Mouse (Mus musculus): ENCODE data around the gene Tekt3. TPM values are rescaled to one million over a fixed set of nuclear protein-coding genes. Genes with fewer than 3 reads are reported as not detected.

Tekt3 gene
- polyA plus RNA-seq, 1 experiment, result not detected

DNA sequence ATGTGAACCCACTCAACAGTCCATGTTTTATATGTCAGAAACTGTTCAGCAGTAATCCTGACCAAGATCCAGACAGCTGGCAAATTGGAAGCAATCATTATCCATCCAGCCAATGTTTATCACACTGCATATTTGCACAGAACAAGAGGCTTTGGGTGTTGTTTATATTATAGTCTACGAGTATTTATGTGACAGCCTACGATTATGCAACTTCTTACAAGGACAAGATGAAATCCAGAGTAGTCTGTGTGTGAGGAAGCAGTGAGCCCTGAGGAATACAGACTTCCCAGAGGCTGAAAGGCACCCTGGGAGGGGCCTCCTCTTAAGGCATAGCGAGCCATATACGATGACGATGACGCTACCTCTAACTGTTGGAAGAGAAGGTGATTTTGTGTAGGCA lies 36.0 kb upstream of the Tekt3 start:
- Histone ChIP-seq H3K27me3 (ENCODE audit: control insufficient read depth, insufficient read depth, low read length) (no peaks in the 10 kb centered on the region), H3K27ac (ENCODE audit: insufficient read depth, low read depth, low read length) (peak overlapping the region; percentile 42), H3K36me3 (ENCODE audit: control insufficient read depth, insufficient read depth, low read length) (no peaks in the 10 kb centered on the region), H3K4me3 (ENCODE audit: low read depth, low read length) (no peak overlapping the region), H3K4me1 (ENCODE audit: control insufficient read depth, insufficient read depth, insufficient read length, low read length) (peaks cover 19% of the 10 kb centered on the region)
- 62% methylated on average over 6 of the region's 6 CpGs for WGBS
- TF ChIP-seq CTCF (IDR thresholded peaks at IDR 0.05; ENCODE audit: extremely low read depth, insufficient read length, insufficient replicate concordance, low read depth, low read length) (no peak), POLR2A (IDR thresholded peaks at IDR 0.05; ENCODE audit: low read depth, low read length) (no peak)

DNA sequence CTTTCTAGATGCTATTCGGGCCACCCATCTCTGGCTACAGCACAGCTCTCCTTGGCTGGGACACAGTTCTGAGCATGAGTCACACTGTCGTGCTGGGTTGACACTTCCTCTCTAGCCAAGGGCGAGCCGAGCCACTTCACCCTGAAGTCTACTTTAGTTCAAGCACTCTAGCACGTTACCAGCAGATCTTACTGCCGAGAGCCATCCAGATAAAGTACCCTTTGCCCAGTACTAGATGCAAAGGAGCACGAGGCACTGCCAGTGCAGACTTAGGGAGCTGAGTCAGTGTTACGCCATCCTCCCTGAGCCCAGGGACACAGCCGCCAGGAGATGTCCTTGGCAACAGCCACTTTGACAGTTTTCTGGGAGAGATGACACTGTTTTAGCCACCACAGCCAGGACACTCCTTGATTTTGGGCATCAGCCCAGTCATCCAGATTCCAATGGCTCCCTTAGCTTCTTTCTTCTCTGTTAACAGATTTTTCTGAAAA lies 34.8 kb upstream of the Tekt3 start:
- no peak overlapping the region for H3K4me3 ChIP-seq (ENCODE audit: low read depth, low read length)
- H3K36me3 ChIP-seq (ENCODE audit: control insufficient read depth, insufficient read depth, low read length), result no peaks in the 10 kb centered on the region
- WGBS, result 32% methylated on average over 9 of the region's 9 CpGs
- H3K27ac ChIP-seq (ENCODE audit: insufficient read depth, low read depth, low read length), result peak overlapping the region; percentile 42
- no peak for TF ChIP-seq CTCF (IDR thresholded peaks at IDR 0.05; ENCODE audit: extremely low read depth, insufficient read length, insufficient replicate concordance, low read depth, low read length)
- no peak for TF ChIP-seq POLR2A (IDR thresholded peaks at IDR 0.05; ENCODE audit: low read depth, low read length)
- peaks cover 19% of the 10 kb centered on the region for H3K4me1 ChIP-seq (ENCODE audit: control insufficient read depth, insufficient read depth, insufficient read length, low read length)
- H3K27me3 ChIP-seq (ENCODE audit: control insufficient read depth, insufficient read depth, low read length), result no peaks in the 10 kb centered on the region

DNA sequence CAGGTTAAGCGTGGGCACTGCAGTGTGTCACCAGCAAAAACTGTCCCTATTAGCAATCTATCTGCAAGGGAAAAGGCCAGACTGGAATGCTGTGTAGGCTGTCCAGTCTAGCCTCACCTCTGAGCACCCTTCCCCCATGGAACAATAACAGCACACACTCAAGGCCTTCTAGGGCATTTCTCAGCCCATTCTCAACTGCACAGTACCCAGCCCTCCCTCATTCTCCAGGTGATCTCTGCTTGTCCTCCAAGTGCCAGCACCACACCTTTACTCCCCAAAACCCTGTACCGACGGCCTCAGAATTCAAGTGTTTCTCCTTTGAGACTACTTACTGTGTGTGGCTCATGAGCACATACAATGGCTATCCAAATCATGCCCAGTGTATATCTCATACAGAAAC lies 33.3 kb upstream of the Tekt3 start:
- no peak overlapping the region for H3K27ac ChIP-seq (ENCODE audit: insufficient read depth, low read depth, low read length)
- no peaks in the 10 kb centered on the region for H3K27me3 ChIP-seq (ENCODE audit: control insufficient read depth, insufficient read depth, low read length)
- 90% methylated on average over 3 of the region's 3 CpGs for WGBS
- H3K4me3 ChIP-seq (ENCODE audit: low read depth, low read length), result no peak overlapping the region
- peaks cover 19% of the 10 kb centered on the region for H3K4me1 ChIP-seq (ENCODE audit: control insufficient read depth, insufficient read depth, insufficient read length, low read length)
- TF ChIP-seq CTCF (IDR thresholded peaks at IDR 0.05; ENCODE audit: extremely low read depth, insufficient read length, insufficient replicate concordance, low read depth, low read length), result no peak
- no peak for TF ChIP-seq POLR2A (IDR thresholded peaks at IDR 0.05; ENCODE audit: low read depth, low read length)
- H3K36me3 ChIP-seq (ENCODE audit: control insufficient read depth, insufficient read depth, low read length), result no peaks in the 10 kb centered on the region

DNA sequence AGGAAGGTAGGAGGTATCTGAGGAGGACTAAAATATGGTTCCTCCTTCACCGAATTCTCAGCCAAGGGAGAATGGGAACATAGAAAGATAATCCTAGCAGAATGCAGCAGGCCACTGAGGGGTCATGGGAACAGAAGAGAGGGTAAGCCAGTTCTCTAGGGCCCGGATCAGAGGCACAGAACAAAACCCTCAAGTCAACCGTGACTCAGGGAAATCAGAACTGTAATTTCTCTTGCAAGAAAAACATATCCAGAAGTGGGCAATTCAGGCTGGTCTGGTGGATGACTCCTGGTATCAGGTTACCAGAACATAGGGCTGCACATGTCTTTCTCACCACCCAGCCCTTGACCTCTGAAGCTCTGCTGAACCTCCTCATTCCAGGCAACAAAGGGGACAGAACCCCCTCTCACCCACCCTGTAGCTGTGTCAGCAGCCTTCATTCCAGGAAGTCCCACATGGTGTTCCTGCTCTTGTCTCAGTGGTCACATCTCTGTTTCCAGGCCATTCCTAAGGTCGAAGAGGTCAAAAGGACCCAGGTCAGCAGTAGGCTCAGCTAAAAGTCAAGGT lies 32.2 kb upstream of the Tekt3 start:
- Histone ChIP-seq H3K27ac (ENCODE audit: insufficient read depth, low read depth, low read length) (no peak overlapping the region), H3K36me3 (ENCODE audit: control insufficient read depth, insufficient read depth, low read length) (no peaks in the 10 kb centered on the region), H3K4me1 (ENCODE audit: control insufficient read depth, insufficient read depth, insufficient read length, low read length) (peaks cover 13% of the 10 kb centered on the region), H3K27me3 (ENCODE audit: control insufficient read depth, insufficient read depth, low read length) (no peaks in the 10 kb centered on the region), H3K4me3 (ENCODE audit: low read depth, low read length) (no peak overlapping the region)
- WGBS, result 79% methylated on average over 4 of the region's 4 CpGs
- TF ChIP-seq POLR2A (IDR thresholded peaks at IDR 0.05; ENCODE audit: low read depth, low read length) (no peak), CTCF (IDR thresholded peaks at IDR 0.05; ENCODE audit: extremely low read depth, insufficient read length, insufficient replicate concordance, low read depth, low read length) (no peak)

DNA sequence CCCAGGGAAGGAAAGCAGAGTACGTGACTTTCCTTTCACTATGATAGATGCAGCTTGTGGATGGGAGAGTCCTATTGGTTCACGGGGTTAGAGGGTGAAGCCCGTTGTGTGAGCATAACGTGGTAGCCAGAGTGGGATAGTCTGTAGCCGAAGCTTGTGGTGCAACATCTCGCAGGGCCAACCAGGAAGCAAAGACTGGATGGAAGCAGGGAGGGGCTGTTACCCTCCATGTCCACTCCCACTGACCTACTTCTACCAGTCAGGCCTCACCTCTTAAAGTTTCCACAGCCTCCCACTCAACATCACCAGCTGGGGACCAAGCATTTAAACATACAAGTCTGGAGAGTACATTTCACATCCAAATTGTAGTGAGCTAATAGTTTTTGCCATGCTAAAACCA lies 31.7 kb upstream of the Tekt3 start:
- Histone ChIP-seq H3K4me1 (ENCODE audit: control insufficient read depth, insufficient read depth, insufficient read length, low read length) (peaks cover 10% of the 10 kb centered on the region; the same call in 1 of the 2 replicates), H3K27me3 (ENCODE audit: control insufficient read depth, insufficient read depth, low read length) (no peaks in the 10 kb centered on the region), H3K27ac (ENCODE audit: insufficient read depth, low read depth, low read length) (no peak overlapping the region), H3K4me3 (ENCODE audit: low read depth, low read length) (no peak overlapping the region), H3K36me3 (ENCODE audit: control insufficient read depth, insufficient read depth, low read length) (no peaks in the 10 kb centered on the region)
- no peak for TF ChIP-seq CTCF (IDR thresholded peaks at IDR 0.05; ENCODE audit: extremely low read depth, insufficient read length, insufficient replicate concordance, low read depth, low read length)
- TF ChIP-seq POLR2A (IDR thresholded peaks at IDR 0.05; ENCODE audit: low read depth, low read length), result no peak
- 75% methylated on average over 6 of the region's 6 CpGs for WGBS

DNA sequence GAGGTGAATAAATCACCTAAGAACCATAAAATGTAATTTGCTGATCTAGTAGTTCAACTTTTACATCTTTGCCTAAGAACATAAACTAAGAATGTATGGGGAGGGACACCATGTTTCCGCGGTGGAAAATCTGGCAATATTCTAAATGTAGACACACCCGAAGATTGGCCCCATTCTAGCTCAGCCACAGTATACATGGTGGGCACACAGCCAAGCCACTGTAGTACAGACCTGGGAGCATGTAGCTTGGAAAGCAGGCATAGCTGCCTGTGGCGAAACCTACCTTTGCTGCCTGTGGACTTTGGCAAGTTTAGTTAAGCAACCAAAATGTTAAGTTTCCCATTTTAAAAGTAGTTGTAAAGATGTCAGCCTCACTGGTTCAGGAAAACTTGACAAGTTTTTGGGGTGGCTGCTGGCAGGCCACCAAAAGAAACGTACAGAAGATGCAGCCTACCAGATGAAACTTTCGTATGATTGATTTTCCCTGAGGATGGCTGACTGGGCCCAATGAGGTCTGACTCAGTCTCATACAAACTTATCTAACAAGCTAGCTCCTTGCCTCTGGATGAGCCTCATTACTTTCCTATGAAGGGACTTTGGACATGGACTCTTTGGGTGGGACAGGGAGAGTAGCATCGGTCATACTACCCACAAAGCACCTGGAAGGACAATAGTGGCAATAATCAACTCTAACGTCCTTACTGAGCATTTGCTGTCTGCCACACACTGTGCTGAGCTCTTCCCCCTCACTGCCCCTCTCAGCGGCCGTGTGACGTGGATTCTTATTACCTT lies 25.8 kb upstream of the Tekt3 start:
- Histone ChIP-seq H3K36me3 (ENCODE audit: control insufficient read depth, insufficient read depth, low read length) (no peaks in the 10 kb centered on the region), H3K27ac (ENCODE audit: insufficient read depth, low read depth, low read length) (peak overlapping the region; percentile 82), H3K4me3 (ENCODE audit: low read depth, low read length) (no peak overlapping the region), H3K4me1 (ENCODE audit: control insufficient read depth, insufficient read depth, insufficient read length, low read length) (peaks cover 32% of the 10 kb centered on the region), H3K27me3 (ENCODE audit: control insufficient read depth, insufficient read depth, low read length) (no peaks in the 10 kb centered on the region)
- WGBS, result 35% methylated on average over 11 of the region's 11 CpGs
- TF ChIP-seq POLR2A (IDR thresholded peaks at IDR 0.05; ENCODE audit: low read depth, low read length), result no peak
- TF ChIP-seq CTCF (IDR thresholded peaks at IDR 0.05; ENCODE audit: extremely low read depth, insufficient read length, insufficient replicate concordance, low read depth, low read length), result no peak

DNA sequence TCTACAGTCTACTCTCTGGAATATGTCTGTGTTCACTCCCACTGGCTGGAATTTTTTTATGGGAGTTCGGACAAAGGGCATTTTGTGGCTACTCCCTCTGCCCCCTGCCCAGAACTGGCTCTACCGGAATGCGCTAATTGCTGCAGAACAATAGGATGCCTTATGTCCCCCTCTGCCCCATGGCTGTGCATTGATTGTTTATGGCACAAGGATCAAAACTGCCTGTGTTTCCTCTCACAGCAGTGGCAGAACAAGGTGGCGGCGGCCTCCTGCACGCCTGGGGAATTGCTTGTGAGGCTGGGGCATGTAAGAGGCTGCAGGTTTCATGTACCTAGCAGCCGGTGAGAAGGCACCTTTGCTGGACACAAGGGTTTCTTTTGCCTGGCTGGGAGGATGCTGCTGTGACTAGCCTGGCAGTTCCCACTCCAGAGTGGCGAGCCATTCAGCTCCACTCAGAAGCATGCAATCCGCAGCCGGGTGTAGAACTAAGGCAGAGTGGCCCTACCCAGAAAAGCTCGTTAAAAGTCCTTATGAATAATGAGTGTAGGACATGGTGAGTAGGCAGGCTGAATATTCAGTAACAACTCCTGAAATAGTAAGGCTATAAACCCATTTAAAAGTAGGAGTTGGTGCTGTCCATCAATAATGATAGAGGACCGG lies 21.3 kb upstream of the Tekt3 start:
- H3K27ac ChIP-seq (ENCODE audit: insufficient read depth, low read depth, low read length), result peak overlapping the region; percentile 25
- no peaks in the 10 kb centered on the region for H3K36me3 ChIP-seq (ENCODE audit: control insufficient read depth, insufficient read depth, low read length)
- H3K4me1 ChIP-seq (ENCODE audit: control insufficient read depth, insufficient read depth, insufficient read length, low read length), result peaks cover 39% of the 10 kb centered on the region
- H3K4me3 ChIP-seq (ENCODE audit: low read depth, low read length), result no peak overlapping the region
- no peak for TF ChIP-seq CTCF (IDR thresholded peaks at IDR 0.05; ENCODE audit: extremely low read depth, insufficient read length, insufficient replicate concordance, low read depth, low read length)
- no peak for TF ChIP-seq POLR2A (IDR thresholded peaks at IDR 0.05; ENCODE audit: low read depth, low read length)
- WGBS, result 26% methylated on average over 12 of the region's 12 CpGs
- H3K27me3 ChIP-seq (ENCODE audit: control insufficient read depth, insufficient read depth, low read length), result no peaks in the 10 kb centered on the region
